Mouse (Mus musculus): ENCODE results near the gene Gm21095. TPM values are rescaled to one million over a fixed set of nuclear protein-coding genes. Genes with fewer than 3 reads are reported as not detected.
"Not testable (repeated sequence)": the region's sequence is repeated elsewhere in the genome, so short reads cannot be mapped to it uniquely, and the experiment has no call there.

The Gm21095 gene
- polyA plus RNA-seq (2015; fragmentation: Nextera tagmentation; extraction: Ambion mirVana): not detected in 2 replicates

DNA sequence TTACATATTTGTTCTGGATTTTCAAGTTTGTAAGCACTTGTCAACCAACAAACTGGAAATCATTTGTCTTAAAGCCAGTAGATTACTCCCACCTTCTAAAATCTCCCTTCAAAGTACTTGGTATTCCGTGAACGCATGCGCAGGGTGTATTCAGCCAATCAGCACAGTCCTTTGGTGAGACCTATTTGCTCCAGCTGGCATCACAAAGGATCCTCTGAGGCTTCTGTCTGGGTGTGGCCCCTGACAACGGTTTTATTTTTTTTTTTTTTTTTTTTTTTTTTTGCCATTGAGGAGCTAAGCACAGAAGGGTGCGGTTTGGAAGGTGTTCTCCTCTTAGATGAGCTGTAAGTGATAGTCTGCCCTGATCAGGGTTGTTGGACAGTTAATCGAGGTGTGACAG lies at the start of gene Gm21095:
TSS of gene Gm21095 (plus strand) at position 301 of the 400 bp plus-strand sequence.
- H3K27me3 ChIP-seq (replicated peaks; ENCODE audit: control insufficient read depth, insufficient read depth, low read length); H3K9ac ChIP-seq (ENCODE audit: low read depth, low read length); H3K9me3 ChIP-seq (ENCODE audit: control insufficient read depth); H3K4me1 ChIP-seq (replicated peaks; ENCODE audit: control insufficient read depth, insufficient read depth, low read length); H3K27ac ChIP-seq (ENCODE audit: low read depth, low read length); H3K4me2 ChIP-seq (replicated peaks; ENCODE audit: low read depth); ATAC-seq; H3K4me3 ChIP-seq (ENCODE audit: low read depth, low read length); H3K36me3 ChIP-seq (ENCODE audit: control insufficient read depth, insufficient read depth): not testable (repeated sequence)
- no CpG with 5 or more reads among the region's 6 CpGs for WGBS
